Mouse (Mus musculus): Measurements from ENCODE around the gene Rdh12. TPM values are rescaled to one million over a fixed set of nuclear protein-coding genes. Genes with fewer than 3 reads are reported as not detected.
"Not testable (repeated sequence)": the region's sequence is repeated elsewhere in the genome, so short reads cannot be mapped to it uniquely, and the experiment has no call there.

Gene Rdh12
- polyA plus RNA-seq, 1 experiment from 2014 or later: 1.8 TPM

GRCm38 (mm10) chr12:79172019-79172941, 36.4 kb upstream of the Rdh12 start, which contains the start of gene Vti1b:
Vti1b (minus strand) TSS chr12:79172667.
- H3K9ac ChIP-seq (replicated peaks): peak within 1 kb of the TSS; percentile 85
- 2% methylated on average over 66 of the region's 73 CpGs for WGBS (ENCODE audit: insufficient replicate concordance)
- peaks cover 17% of the 10 kb centered on the region for H3K4me1 ChIP-seq (ENCODE audit: insufficient read depth)
- no peaks in the 10 kb centered on the region for H3K9me3 ChIP-seq (ENCODE audit: low read length)
- peaks cover 17% of the 10 kb centered on the region for H3K36me3 ChIP-seq (replicated peaks; ENCODE audit: insufficient read depth, low read length)
- peak; percentile 95 for ATAC-seq
- peak within 1 kb of the TSS; percentile 81 for H3K4me2 ChIP-seq (ENCODE audit: low read depth, low read length)
- DNase-seq: peak; percentile 92
- H3K4me3 ChIP-seq (ENCODE audit: low read depth, low read length): peak within 1 kb of the TSS; percentile 94
- H3K27ac ChIP-seq (ENCODE audit: low read depth): peak within 1 kb of the TSS; percentile 91
- H3K27me3 ChIP-seq (ENCODE audit: insufficient read depth, low read length): no peaks in the 10 kb centered on the region
- TF ChIP-seq CTCF (IDR thresholded peaks at IDR 0.05; ENCODE audit: low read depth): peak; percentile 82
- TF ChIP-seq EP300 (IDR thresholded peaks at IDR 0.05; ENCODE audit: low read depth): peak; percentile 36; the same call in 1 of the 2 replicates

DNA sequence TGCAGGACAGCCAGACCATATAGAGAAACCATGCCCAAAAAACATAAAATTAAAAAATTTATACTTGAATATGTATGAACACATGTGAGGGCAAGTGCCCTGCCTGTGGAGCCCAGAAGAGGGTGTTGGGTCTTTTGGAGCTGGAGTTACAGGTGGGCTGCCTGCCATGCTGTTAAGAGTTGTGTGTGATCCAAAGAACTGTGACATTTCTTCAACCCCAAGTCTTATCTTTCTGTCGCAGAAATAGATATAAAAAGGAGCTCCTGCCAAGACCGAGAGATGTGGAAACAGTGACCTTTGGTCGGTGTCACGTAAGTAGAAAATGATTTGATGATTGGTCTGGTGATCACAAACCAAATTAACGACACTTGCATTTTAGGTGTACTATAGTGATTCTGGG, 35.0 kb upstream of the Rdh12 start:
- peaks cover 23% of the 10 kb centered on the region for H3K36me3 ChIP-seq (replicated peaks; ENCODE audit: insufficient read depth, low read length)
- no peak overlapping the region for H3K27ac ChIP-seq (ENCODE audit: low read depth)
- H3K4me3 ChIP-seq (ENCODE audit: low read depth, low read length): no peak overlapping the region
- WGBS (ENCODE audit: insufficient replicate concordance): 37% methylated on average over 5 of the region's 5 CpGs
- H3K9ac ChIP-seq (replicated peaks): no peak overlapping the region
- no peak for TF ChIP-seq CTCF (IDR thresholded peaks at IDR 0.05; ENCODE audit: low read depth)
- TF ChIP-seq EP300 (IDR thresholded peaks at IDR 0.05; ENCODE audit: low read depth): peak; percentile 60
- H3K27me3 ChIP-seq (ENCODE audit: insufficient read depth, low read length): no peaks in the 10 kb centered on the region
- ATAC-seq: no peak
- H3K4me1 ChIP-seq (ENCODE audit: insufficient read depth): peaks cover 17% of the 10 kb centered on the region
- no peak for DNase-seq
- H3K9me3 ChIP-seq (ENCODE audit: low read length): no peaks in the 10 kb centered on the region
- no peak overlapping the region for H3K4me2 ChIP-seq (ENCODE audit: low read depth, low read length)

DNA sequence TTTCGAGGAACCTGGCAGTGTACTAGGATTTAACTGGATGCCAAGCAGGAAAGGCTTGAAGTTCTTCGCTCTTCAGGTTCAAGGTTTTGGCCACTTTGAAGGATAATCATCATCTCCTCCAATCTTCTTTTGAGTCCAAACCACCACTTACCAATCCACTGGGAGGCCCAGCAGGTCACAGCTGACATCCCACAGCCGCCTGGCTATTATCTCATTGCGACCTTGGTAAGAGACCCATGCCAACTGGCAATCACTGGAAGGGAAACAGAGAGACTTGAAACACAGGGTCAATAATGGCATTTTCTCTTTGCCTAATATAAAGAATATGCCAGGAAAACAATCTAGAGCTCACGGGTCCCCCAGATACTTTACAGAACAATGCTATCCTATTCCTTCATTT, 32.7 kb upstream of the Rdh12 start:
- Histone ChIP-seq H3K4me2 (ENCODE audit: low read depth, low read length) (no peak overlapping the region), H3K4me3 (ENCODE audit: low read depth, low read length) (no peak overlapping the region), H3K36me3 (replicated peaks; ENCODE audit: insufficient read depth, low read length) (peaks cover 27% of the 10 kb centered on the region), H3K27ac (ENCODE audit: low read depth) (no peak overlapping the region), H3K27me3 (ENCODE audit: insufficient read depth, low read length) (no peaks in the 10 kb centered on the region), H3K9me3 (ENCODE audit: low read length) (no peaks in the 10 kb centered on the region), H3K9ac (replicated peaks) (no peak overlapping the region), H3K4me1 (ENCODE audit: insufficient read depth) (peaks cover 15% of the 10 kb centered on the region)
- 95% methylated on average over 5 of the region's 5 CpGs for WGBS (ENCODE audit: insufficient replicate concordance)
- no peak for DNase-seq
- no peak for ATAC-seq
- TF ChIP-seq CTCF (IDR thresholded peaks at IDR 0.05; ENCODE audit: low read depth) (no peak), EP300 (IDR thresholded peaks at IDR 0.05; ENCODE audit: low read depth) (no peak)

- not testable (repeated sequence) for DNase-seq; H3K27ac ChIP-seq (ENCODE audit: low read depth); H3K4me1 ChIP-seq (ENCODE audit: insufficient read depth); H3K27me3 ChIP-seq (ENCODE audit: insufficient read depth, low read length); H3K9me3 ChIP-seq (ENCODE audit: low read length); H3K4me3 ChIP-seq (ENCODE audit: low read depth, low read length); H3K4me2 ChIP-seq (ENCODE audit: low read depth, low read length); ATAC-seq; H3K9ac ChIP-seq (replicated peaks)
- H3K36me3 ChIP-seq (replicated peaks; ENCODE audit: insufficient read depth, low read length): peaks cover 69% of the 10 kb centered on the region
- WGBS (ENCODE audit: insufficient replicate concordance): 83% methylated on average over 5 of the region's 6 CpGs
These were observed 23.6 kb upstream of the Rdh12 start for GRCm38 (mm10) chr12:79185160-79185559.

DNA sequence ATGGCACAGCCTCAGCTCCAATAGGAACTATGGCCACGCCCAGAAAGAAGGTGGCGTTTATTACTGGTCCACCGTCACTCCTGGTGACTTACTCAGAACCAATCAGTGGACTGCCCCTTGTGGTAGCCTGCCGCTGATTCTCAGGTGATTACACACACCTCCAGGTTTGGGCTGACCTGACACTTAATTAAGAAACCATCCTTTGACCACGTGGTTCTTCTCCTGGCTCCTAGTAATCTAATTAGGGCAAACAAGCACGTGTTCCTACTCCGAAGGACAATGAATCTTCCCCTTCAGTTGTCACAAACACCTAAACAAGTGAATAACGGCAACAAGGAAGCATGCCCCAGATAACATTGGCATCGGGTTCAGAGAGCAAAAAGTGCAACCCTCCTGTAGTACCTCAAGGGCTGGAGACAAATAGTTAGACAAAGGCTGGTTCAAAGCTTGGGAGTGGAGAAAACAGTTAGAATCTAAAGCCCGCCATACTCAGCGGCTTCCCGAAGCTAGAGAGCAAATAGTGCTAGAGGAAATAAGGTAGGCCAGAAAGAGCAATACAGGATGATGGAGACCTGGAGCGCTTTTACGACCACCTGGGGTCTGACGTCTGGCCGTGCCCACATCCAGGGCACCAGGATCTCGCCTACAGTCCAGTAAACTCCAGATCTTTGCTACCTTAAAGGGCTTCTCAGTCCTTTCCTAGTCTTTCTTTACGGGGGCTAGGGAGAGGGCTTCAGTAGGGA, 17.6 kb upstream of the Rdh12 start:
- peaks cover 26% of the 10 kb centered on the region for H3K36me3 ChIP-seq (replicated peaks; ENCODE audit: insufficient read depth, low read length)
- H3K4me2 ChIP-seq (ENCODE audit: low read depth, low read length): peak overlapping the region; percentile 93
- ATAC-seq (peak; percentile 95), DNase-seq (peak; percentile 82)
- WGBS (ENCODE audit: insufficient replicate concordance): 1% methylated on average over 18 of the region's 18 CpGs
- TF ChIP-seq CTCF (IDR thresholded peaks at IDR 0.05; ENCODE audit: low read depth) (peak; percentile 40; the same call in 1 of the 2 replicates), EP300 (IDR thresholded peaks at IDR 0.05; ENCODE audit: low read depth) (no peak)
- H3K4me1 ChIP-seq (ENCODE audit: insufficient read depth): peaks cover 15% of the 10 kb centered on the region
- H3K27ac ChIP-seq (ENCODE audit: low read depth): peak overlapping the region; percentile 80
- H3K4me3 ChIP-seq (ENCODE audit: low read depth, low read length): peak overlapping the region; percentile 74
- no peaks in the 10 kb centered on the region for H3K9me3 ChIP-seq (ENCODE audit: low read length)
- H3K9ac ChIP-seq (replicated peaks): peak overlapping the region; percentile 70
- no peaks in the 10 kb centered on the region for H3K27me3 ChIP-seq (ENCODE audit: insufficient read depth, low read length)

- ATAC-seq: peak; percentile 82
- H3K27ac ChIP-seq (ENCODE audit: low read depth): peak overlapping the region; percentile 80
- WGBS (ENCODE audit: insufficient replicate concordance): 5% methylated on average over 14 of the region's 14 CpGs
- peak overlapping the region; percentile 70 for H3K9ac ChIP-seq (replicated peaks)
- H3K9me3 ChIP-seq (ENCODE audit: low read length): no peaks in the 10 kb centered on the region
- H3K4me1 ChIP-seq (ENCODE audit: insufficient read depth): peaks cover 15% of the 10 kb centered on the region
- peak overlapping the region; percentile 74 for H3K4me3 ChIP-seq (ENCODE audit: low read depth, low read length)
- DNase-seq: peak; percentile 85
- peak; percentile 71 for TF ChIP-seq CTCF (IDR thresholded peaks at IDR 0.05; ENCODE audit: low read depth)
- TF ChIP-seq EP300 (IDR thresholded peaks at IDR 0.05; ENCODE audit: low read depth): 0 out of 2 replicates have a peak, but pooled peaks have one; percentile 18
- peak overlapping the region; percentile 93 for H3K4me2 ChIP-seq (ENCODE audit: low read depth, low read length)
- peaks cover 20% of the 10 kb centered on the region for H3K36me3 ChIP-seq (replicated peaks; ENCODE audit: insufficient read depth, low read length)
- H3K27me3 ChIP-seq (ENCODE audit: insufficient read depth, low read length): no peaks in the 10 kb centered on the region
These were observed 17.0 kb upstream of the Rdh12 start for GRCm38 (mm10) chr12:79191701-79192100.
